Mouse (Mus musculus): ENCODE data around the gene Txnrd3. TPM values are rescaled to one million over a fixed set of nuclear protein-coding genes. Genes with fewer than 3 reads are reported as not detected.

The Txnrd3 gene
- polyA plus RNA-seq, 1 experiment from 2014 or later, result 14.6 TPM

DNA sequence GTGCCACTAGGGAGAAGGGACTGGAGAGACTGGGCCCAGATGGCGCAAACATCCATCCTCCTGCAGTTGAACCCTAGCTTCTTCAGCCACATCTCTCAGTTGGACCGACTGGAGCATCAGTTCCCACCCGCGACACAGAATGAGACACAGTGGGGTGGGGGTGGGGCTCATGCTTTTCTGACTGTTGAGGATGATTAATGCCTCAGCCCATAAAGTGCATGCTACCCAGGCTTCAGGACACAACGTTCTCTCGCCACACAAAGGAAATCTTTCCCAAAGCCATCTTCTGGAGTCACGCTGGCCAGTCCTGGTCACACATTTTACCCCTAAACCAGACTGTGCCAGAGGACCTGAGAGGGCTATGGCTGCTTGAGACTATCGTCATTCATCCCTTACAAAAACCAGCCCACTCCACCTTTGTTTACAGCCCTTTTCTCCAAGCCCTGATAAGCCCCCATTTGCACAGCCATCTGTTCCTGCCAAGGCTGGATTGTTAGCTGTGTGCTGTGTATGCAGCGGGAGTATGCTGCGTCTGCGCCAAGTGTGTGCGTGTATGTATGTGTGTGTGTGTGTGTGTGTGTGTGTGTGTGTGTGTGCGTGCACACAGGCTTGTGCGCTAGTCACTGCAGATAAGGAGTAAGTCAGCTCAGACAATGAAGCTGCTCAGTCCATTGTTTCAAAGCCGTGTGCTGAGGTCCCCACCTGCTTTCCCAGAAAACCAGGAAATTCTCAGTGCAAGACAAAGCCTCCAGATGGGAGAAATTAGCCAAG is 30.3 kb upstream of the Txnrd3 start:
- Histone ChIP-seq H3K4me3 (ENCODE audit: low read depth, low read length) (no peak overlapping the region), H3K9me3 (ENCODE audit: low read depth, low read length) (no peaks in the 10 kb centered on the region), H3K4me2 (no peak overlapping the region), H3K4me1 (ENCODE audit: insufficient read depth) (no peaks in the 10 kb centered on the region; the same call in 1 of the 2 replicates), H3K36me3 (ENCODE audit: insufficient read depth) (no peaks in the 10 kb centered on the region), H3K9ac (no peak overlapping the region), H3K27ac (ENCODE audit: low read depth) (no peak overlapping the region), H3K27me3 (ENCODE audit: insufficient read depth, low read length) (no peaks in the 10 kb centered on the region)
- peak; percentile 47; the same call in 1 of the 2 replicates for ATAC-seq (ENCODE audit: insufficient read depth)
- TF ChIP-seq CTCF (IDR thresholded peaks at IDR 0.05; ENCODE audit: low read depth), result no peak
- WGBS, result 37% methylated on average over 15 of the region's 15 CpGs
- peak; percentile 22 for DNase-seq

DNA sequence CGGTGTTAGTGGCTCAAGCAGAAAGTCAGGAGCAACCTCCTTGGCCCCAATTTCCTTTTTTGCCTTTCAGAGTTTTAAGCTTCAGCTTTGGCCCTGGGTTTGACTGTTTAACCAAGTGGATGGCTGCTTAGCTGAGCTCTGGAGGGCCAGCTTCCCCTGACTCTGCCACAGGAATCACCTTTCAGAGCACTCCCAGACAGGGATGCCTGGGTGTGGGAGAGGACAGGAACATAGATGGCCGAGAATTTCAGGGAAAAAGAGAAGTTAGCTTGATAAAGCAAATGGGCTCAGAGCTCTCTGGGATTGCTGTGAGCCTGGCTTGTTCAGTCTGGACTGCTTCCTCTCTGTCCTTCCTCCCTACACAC is 29.7 kb upstream of the Txnrd3 start:
- no peak overlapping the region for H3K4me3 ChIP-seq (ENCODE audit: low read depth, low read length)
- H3K9me3 ChIP-seq (ENCODE audit: low read depth, low read length), result no peaks in the 10 kb centered on the region
- no peak overlapping the region for H3K4me2 ChIP-seq
- no peaks in the 10 kb centered on the region for H3K27me3 ChIP-seq (ENCODE audit: insufficient read depth, low read length)
- no peak for TF ChIP-seq CTCF (IDR thresholded peaks at IDR 0.05; ENCODE audit: low read depth)
- DNase-seq (no peak), ATAC-seq (ENCODE audit: insufficient read depth) (no peak)
- no peak overlapping the region for H3K9ac ChIP-seq
- 17% methylated on average over 2 of the region's 2 CpGs for WGBS
- no peaks in the 10 kb centered on the region; the same call in 1 of the 2 replicates for H3K4me1 ChIP-seq (ENCODE audit: insufficient read depth)
- H3K36me3 ChIP-seq (ENCODE audit: insufficient read depth), result no peaks in the 10 kb centered on the region
- no peak overlapping the region for H3K27ac ChIP-seq (ENCODE audit: low read depth)

GRCm38 (mm10) chr6:89614596-89615372 is 29.0 kb upstream of the Txnrd3 start:
- no peaks in the 10 kb centered on the region; the same call in 1 of the 2 replicates for H3K4me1 ChIP-seq (ENCODE audit: insufficient read depth)
- H3K9me3 ChIP-seq (ENCODE audit: low read depth, low read length), result no peaks in the 10 kb centered on the region
- ATAC-seq (ENCODE audit: insufficient read depth) (no peak), DNase-seq (peak; percentile 46)
- H3K4me2 ChIP-seq, result no peak overlapping the region
- 63% methylated on average over 7 of the region's 7 CpGs for WGBS
- no peaks in the 10 kb centered on the region for H3K27me3 ChIP-seq (ENCODE audit: insufficient read depth, low read length)
- H3K4me3 ChIP-seq (ENCODE audit: low read depth, low read length), result no peak overlapping the region
- H3K27ac ChIP-seq (ENCODE audit: low read depth), result no peak overlapping the region
- H3K9ac ChIP-seq, result no peak overlapping the region
- H3K36me3 ChIP-seq (ENCODE audit: insufficient read depth), result no peaks in the 10 kb centered on the region
- no peak for TF ChIP-seq CTCF (IDR thresholded peaks at IDR 0.05; ENCODE audit: low read depth)

DNA sequence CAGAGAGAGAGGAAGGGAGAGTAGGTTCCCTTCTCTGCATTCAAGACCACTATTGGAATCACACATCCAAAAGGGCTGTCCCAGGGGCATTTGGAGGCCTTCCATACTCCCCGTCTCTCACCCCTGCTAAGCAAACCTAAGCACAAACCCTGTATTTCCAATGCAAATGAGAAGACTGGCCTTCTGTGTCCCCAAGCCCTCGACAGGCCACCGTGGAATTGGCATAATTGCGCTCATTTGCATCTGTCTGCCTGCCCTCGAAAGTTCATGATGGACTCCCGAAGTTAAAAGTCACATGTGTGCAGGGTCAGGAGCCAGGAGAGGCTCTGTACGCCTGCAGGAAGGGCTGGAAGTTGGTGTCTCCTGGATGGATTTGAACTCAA is 28.4 kb upstream of the Txnrd3 start:
- Histone ChIP-seq H3K36me3 (ENCODE audit: insufficient read depth) (no peaks in the 10 kb centered on the region), H3K27ac (ENCODE audit: low read depth) (no peak overlapping the region), H3K4me1 (ENCODE audit: insufficient read depth) (no peaks in the 10 kb centered on the region; the same call in 1 of the 2 replicates), H3K9ac (no peak overlapping the region), H3K4me3 (ENCODE audit: low read depth, low read length) (no peak overlapping the region), H3K27me3 (ENCODE audit: insufficient read depth, low read length) (no peaks in the 10 kb centered on the region), H3K9me3 (ENCODE audit: low read depth, low read length) (no peaks in the 10 kb centered on the region), H3K4me2 (no peak overlapping the region)
- no peak for DNase-seq
- 53% methylated on average over 7 of the region's 7 CpGs for WGBS
- TF ChIP-seq CTCF (IDR thresholded peaks at IDR 0.05; ENCODE audit: low read depth), result no peak
- no peak for ATAC-seq (ENCODE audit: insufficient read depth)

DNA sequence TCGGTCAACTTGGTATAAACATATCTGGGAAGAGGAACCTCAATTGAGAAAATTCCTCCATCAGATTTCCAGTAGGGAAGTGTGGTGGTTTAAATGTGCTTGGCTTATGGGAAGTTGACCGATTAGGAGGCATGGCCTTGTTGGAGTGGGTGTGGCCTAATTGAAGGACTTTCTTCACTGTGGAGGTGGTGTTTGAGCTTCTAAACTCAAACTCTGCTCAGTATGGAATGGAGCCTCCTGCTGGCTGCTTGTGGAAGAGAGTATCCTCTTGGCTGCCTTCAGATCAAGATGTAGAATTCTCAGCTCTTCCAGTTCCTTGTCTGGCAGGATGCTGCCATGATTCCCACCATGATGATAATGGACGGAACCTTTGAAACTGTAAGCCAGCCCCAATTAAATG is 21.1 kb upstream of the Txnrd3 start:
- DNase-seq (no peak), ATAC-seq (ENCODE audit: insufficient read depth) (no peak)
- WGBS, result 75% methylated on average over 3 of the region's 3 CpGs

GRCm38 (mm10) chr6:89628045-89628785 is 15.6 kb upstream of the Txnrd3 start:
- H3K4me3 ChIP-seq (ENCODE audit: low read depth, low read length), result no peak overlapping the region
- no peak overlapping the region for H3K4me2 ChIP-seq
- no peak overlapping the region for H3K27ac ChIP-seq (ENCODE audit: low read depth)
- H3K4me1 ChIP-seq (ENCODE audit: insufficient read depth), result no peaks in the 10 kb centered on the region
- H3K27me3 ChIP-seq (ENCODE audit: insufficient read depth, low read length), result no peaks in the 10 kb centered on the region
- DNase-seq (no peak), ATAC-seq (ENCODE audit: insufficient read depth) (no peak)
- no peaks in the 10 kb centered on the region for H3K9me3 ChIP-seq (ENCODE audit: low read depth, low read length)
- H3K36me3 ChIP-seq (ENCODE audit: insufficient read depth), result no peaks in the 10 kb centered on the region
- H3K9ac ChIP-seq, result no peak overlapping the region
- WGBS, result 55% methylated on average over 8 of the region's 8 CpGs
- no peak for TF ChIP-seq CTCF (IDR thresholded peaks at IDR 0.05; ENCODE audit: low read depth)

More for the DNA sequence above, 21.1 kb upstream of the Txnrd3 start:
- Histone ChIP-seq H3K9me3 (ENCODE audit: low read depth, low read length) (no peaks in the 10 kb centered on the region), H3K4me1 (ENCODE audit: insufficient read depth) (no peaks in the 10 kb centered on the region), H3K27ac (ENCODE audit: low read depth) (no peak overlapping the region), H3K36me3 (ENCODE audit: insufficient read depth) (no peaks in the 10 kb centered on the region), H3K4me2 (no peak overlapping the region), H3K9ac (no peak overlapping the region), H3K4me3 (ENCODE audit: low read depth, low read length) (no peak overlapping the region), H3K27me3 (ENCODE audit: insufficient read depth, low read length) (no peaks in the 10 kb centered on the region)
- peak; percentile 32 for TF ChIP-seq CTCF (IDR thresholded peaks at IDR 0.05; ENCODE audit: low read depth)
